Mouse (Mus musculus) embryonic facial prominence, embryonic 11.5 days (tissue): ENCODE results near the gene C1qbp. TPM values are rescaled to one million over a fixed set of nuclear protein-coding genes. Genes with fewer than 3 reads are reported as not detected.

ENCODE experiments used
- ATAC-seq: fragments of 200-750 bp; cut with Nextera tagmentation; replicated peaks from 2 replicates; pipeline ENCODE4 v1.8.0; 2017; ENCODE audit warnings: low read depth; ENCODE audit not compliant: insufficient number of reproducible peaks, low FRiP score, low TSS enrichment
- DNase-seq: peaks from one replicate; pipeline ENCODE4 v3.0.0-alpha.2; 2015; ENCODE audit warnings: low spot score
- H3K27ac ChIP-seq: fragments of 300-500 bp; sonication (generic); replicated peaks from 2 replicates; pipeline ENCODE4 v1.5.1; 2014; ENCODE audit warnings: mild to moderate bottlenecking, low read depth, low read length, control low read depth
- H3K27me3 ChIP-seq: fragments of 300-500 bp; sonication (generic); 2 replicates; pipeline ENCODE4 v1.6.1; 2014; ENCODE audit warnings: mild to moderate bottlenecking, low read length, moderate library complexity, mixed read lengths; ENCODE audit not compliant: control insufficient read depth, insufficient read depth
- H3K36me3 ChIP-seq: fragments of 300-500 bp; sonication (generic); replicated peaks from 2 replicates; pipeline ENCODE4 v1.6.1; 2014; ENCODE audit warnings: low read depth, mild to moderate bottlenecking, low read length, moderate library complexity, mixed read lengths; ENCODE audit not compliant: control insufficient read depth, insufficient read depth
- H3K4me1 ChIP-seq: fragments of 300-500 bp; sonication (generic); 2 replicates; pipeline ENCODE4 v1.6.1; 2014; ENCODE audit warnings: low read length, mixed read lengths; ENCODE audit not compliant: control insufficient read depth, insufficient read depth
- H3K4me2 ChIP-seq: fragments of 300-500 bp; sonication (generic); 2 replicates; pipeline ENCODE4 v1.6.1; 2014; ENCODE audit warnings: low read depth, mild to moderate bottlenecking, control low read depth, low read length, moderate library complexity
- H3K4me3 ChIP-seq: fragments of 300-500 bp; sonication (generic); 2 replicates; pipeline ENCODE4 v1.5.1; 2014; ENCODE audit warnings: low read depth, low read length, control low read depth
- H3K9ac ChIP-seq: fragments of 300-500 bp; sonication (generic); replicated peaks from 2 replicates; pipeline ENCODE4 v1.6.1; 2014; ENCODE audit warnings: mild to moderate bottlenecking, control low read depth, low read length
- H3K9me3 ChIP-seq: fragments of 300-500 bp; sonication (generic); replicated peaks from 2 replicates; pipeline ENCODE4 v1.6.1; 2016; ENCODE audit warnings: mild to moderate bottlenecking, low read length, inconsistent platforms, mixed read lengths; ENCODE audit not compliant: control insufficient read depth
- WGBS: fragments of 180-500 bp; shearing (Covaris S2); extraction: QIAGEN DNeasy Blood & Tissue Kit; methylation state at CpG from one replicate; pipeline ENCODE4 v1.1.7; 2014; 5-methylcytosine and 5-hydroxymethylcytosine counted together
- polyA plus RNA-seq: library from polyadenylated mRNA; unstranded; fragments of >200 nt; fragmentation: Nextera tagmentation; extraction: Ambion mirVana; gene quantifications from 2 replicates; pipeline ENCODE4 v1.2.1, GENCODE M21; 2014

The C1qbp gene
- polyA plus RNA-seq, 1 experiment from 2014 or later, result 274 TPM

DNA sequence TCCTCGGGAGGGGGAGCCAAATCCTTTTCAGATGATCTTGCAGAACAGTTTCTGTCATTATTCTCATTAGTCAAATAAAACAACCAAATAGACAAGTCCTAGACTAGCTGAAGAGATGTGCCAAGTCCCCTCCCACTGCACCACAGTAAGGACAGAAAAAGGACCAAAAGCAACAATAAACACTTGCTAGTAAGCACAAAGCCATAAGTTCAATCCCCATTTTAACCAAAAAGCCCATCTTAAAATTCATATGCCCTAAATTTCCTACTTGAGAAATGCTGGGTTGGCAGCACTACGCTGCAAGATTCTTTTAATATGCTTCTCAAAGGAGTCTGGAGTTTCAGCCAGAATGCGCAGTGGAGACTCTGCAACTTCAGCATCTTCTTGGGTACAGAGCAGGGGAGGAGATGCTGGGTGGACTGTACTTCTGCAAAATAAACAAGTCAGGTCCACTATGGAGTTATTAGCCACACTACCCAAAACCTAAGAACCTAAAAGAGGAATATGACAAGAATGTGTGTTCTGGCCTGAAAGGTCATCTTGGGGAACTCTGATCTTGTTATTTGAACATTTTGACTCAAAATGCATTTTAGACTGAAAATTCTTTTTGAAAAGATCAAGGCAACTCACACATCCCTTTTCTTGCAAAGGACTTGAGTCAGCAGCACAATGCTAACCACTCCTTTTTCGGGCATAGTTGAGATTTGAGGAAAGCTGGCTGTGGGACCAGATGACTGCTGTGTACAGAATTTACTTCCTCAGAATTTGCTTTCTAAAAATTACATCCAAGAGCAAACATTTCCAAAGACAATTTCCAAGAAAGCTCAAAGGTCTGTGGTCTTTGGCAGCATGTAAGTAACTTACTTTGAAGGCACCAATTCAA is 37.6 kb downstream of the C1qbp start:
- H3K4me3 ChIP-seq, result no peak overlapping the region
- H3K9me3 ChIP-seq, result no peaks in the 10 kb centered on the region
- ATAC-seq (no peak), DNase-seq (no peak)
- H3K4me1 ChIP-seq, result no peaks in the 10 kb centered on the region
- H3K27me3 ChIP-seq, result no peaks in the 10 kb centered on the region
- H3K36me3 ChIP-seq, result peaks cover 16% of the 10 kb centered on the region
- H3K9ac ChIP-seq, result no peak overlapping the region
- no peak overlapping the region for H3K27ac ChIP-seq
- 89% methylated on average over 4 of the region's 4 CpGs for WGBS
- no peak overlapping the region for H3K4me2 ChIP-seq

DNA sequence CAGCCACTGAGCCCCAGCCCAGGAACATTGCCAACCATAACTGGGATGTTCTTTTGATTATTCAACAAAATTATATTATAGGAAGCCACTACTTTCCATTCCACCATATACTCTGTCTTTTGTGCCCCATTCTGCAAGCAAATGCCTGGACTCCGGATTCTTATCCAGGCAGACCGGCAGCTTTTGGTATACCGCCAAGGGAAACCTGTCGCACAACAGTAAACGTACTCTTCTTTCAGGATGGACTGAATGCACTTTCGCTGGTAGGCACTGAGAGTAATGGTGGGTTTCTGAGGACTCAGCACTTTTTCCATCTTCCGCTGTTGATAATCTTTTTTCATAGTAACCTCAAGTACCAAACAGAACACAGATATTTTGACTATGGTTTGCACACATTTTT is 39.2 kb downstream of the C1qbp start:
- Histone ChIP-seq H3K36me3 (peaks cover 16% of the 10 kb centered on the region), H3K9me3 (no peaks in the 10 kb centered on the region), H3K9ac (no peak overlapping the region), H3K27me3 (no peaks in the 10 kb centered on the region), H3K4me3 (no peak overlapping the region), H3K4me2 (no peak overlapping the region), H3K4me1 (no peaks in the 10 kb centered on the region), H3K27ac (no peak overlapping the region)
- no peak for ATAC-seq
- WGBS, result 96% methylated on average over 7 of the region's 7 CpGs
- no peak for DNase-seq

DNA sequence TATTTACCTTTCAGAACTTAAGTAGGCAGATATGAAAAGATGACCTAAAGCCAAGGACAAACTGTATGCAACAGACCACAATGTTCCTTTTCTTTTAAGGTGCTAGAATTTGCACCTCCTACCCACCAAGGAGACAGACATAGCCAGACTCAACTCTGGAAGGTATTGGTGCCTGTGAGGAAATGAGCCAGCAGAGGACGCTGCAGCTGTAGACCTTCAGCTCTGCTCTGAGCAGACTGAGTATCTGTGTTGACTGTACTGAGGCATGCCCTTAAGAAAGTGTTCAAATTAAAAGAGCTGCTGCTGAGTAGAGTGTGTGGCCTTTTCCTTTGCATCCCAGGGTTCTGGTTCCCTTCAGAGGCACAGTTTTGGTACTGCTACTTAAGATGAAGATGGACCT is 40.2 kb downstream of the C1qbp start:
- H3K4me1 ChIP-seq, result no peaks in the 10 kb centered on the region
- no peak for ATAC-seq
- WGBS, result 64% methylated on average over 1 of the region's 1 CpGs
- H3K27ac ChIP-seq, result no peak overlapping the region
- no peak overlapping the region for H3K9ac ChIP-seq
- no peak for DNase-seq
- no peaks in the 10 kb centered on the region for H3K27me3 ChIP-seq
- no peak overlapping the region for H3K4me2 ChIP-seq
- H3K36me3 ChIP-seq, result peaks cover 18% of the 10 kb centered on the region
- no peaks in the 10 kb centered on the region for H3K9me3 ChIP-seq
- H3K4me3 ChIP-seq, result no peak overlapping the region

DNA sequence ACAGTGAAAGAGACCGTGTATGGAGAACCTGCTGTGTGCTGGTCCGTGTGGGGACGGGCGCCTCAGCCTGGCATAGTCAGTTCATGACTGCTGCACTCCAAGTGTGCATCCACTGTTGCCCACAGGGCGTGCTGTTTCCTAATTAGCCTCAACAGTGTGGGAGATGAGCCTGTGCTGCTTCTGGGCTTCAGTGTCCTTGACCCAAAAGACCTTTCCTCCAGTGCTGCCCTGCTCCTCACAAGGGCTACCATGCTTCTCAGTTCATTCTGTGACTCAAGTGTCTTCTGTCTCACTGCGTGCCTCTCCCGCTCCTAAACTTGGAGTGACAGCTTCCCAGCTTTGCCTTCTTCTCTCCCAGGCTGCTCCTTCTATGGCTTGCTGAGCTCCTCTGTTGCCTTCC is 47.5 kb downstream of the C1qbp start:
- no peak overlapping the region for H3K27ac ChIP-seq
- H3K9me3 ChIP-seq, result no peaks in the 10 kb centered on the region
- H3K4me3 ChIP-seq, result no peak overlapping the region
- H3K9ac ChIP-seq, result no peak overlapping the region
- DNase-seq (no peak), ATAC-seq (no peak)
- H3K27me3 ChIP-seq, result no peaks in the 10 kb centered on the region
- no peaks in the 10 kb centered on the region for H3K4me1 ChIP-seq
- no peak overlapping the region for H3K4me2 ChIP-seq
- 91% methylated on average over 7 of the region's 7 CpGs for WGBS
- peaks cover 5% of the 10 kb centered on the region; the same call in 1 of the 2 replicates for H3K36me3 ChIP-seq

DNA sequence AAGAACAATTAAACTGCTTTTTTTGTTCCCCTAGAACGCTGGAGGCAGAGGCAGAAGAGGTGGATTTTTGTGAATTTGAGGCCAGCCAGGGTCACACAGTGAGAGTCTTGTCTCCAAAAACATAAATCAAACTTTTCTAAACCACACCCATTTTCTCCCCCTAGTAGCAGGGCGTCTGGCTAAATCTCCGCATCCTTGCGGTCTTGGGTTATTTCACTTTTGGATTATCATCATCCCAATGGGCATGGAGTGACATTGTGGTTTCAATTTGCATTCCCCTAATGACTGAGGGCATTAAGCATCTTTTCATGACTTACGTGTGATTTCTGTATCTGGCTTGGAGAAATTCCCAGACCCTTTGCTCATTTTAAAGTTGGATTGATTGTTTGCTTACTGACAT is 51.4 kb downstream of the C1qbp start:
- H3K36me3 ChIP-seq, result peaks cover 3% of the 10 kb centered on the region; the same call in 1 of the 2 replicates
- no peak for ATAC-seq
- DNase-seq, result no peak
- H3K4me1 ChIP-seq, result no peaks in the 10 kb centered on the region
- H3K9me3 ChIP-seq, result no peaks in the 10 kb centered on the region
- H3K27ac ChIP-seq, result no peak overlapping the region
- WGBS, result 90% methylated on average over 5 of the region's 5 CpGs
- H3K4me2 ChIP-seq, result no peak overlapping the region
- no peak overlapping the region for H3K4me3 ChIP-seq
- H3K9ac ChIP-seq, result no peak overlapping the region
- H3K27me3 ChIP-seq, result no peaks in the 10 kb centered on the region

Other genes with a start within 250 kb of the C1qbp start
- gene Zfp3, start 218.8 kb downstream of the C1qbp start, polyA plus RNA-seq, result 6.7 and 7.3 TPM in 2 replicates
- gene Scimp, start 170.4 kb downstream of the C1qbp start, polyA plus RNA-seq, result not detected in 2 replicates
- 36.2 and 36.6 TPM in 2 replicates for gene Rabep1, start 138.2 kb downstream of the C1qbp start, polyA plus RNA-seq
- gene Nup88, start 13.1 kb downstream of the C1qbp start, polyA plus RNA-seq, result 187 and 193 TPM in 2 replicates
- 62.5 and 82.5 TPM in 2 replicates for gene Rpain, start 12.8 kb downstream of the C1qbp start, polyA plus RNA-seq
- gene Dhx33, start 21.4 kb upstream of the C1qbp start, polyA plus RNA-seq, result 24.8 and 25.5 TPM in 2 replicates
- 58.8 and 64.9 TPM in 2 replicates for gene Mis12, start 36.6 kb upstream of the C1qbp start, polyA plus RNA-seq
- gene Derl2, start 36.8 kb upstream of the C1qbp start, polyA plus RNA-seq, result 43.3 and 47.7 TPM in 2 replicates
- 82.8 and 92.3 TPM in 2 replicates for gene 6330403K07Rik, start 50.5 kb upstream of the C1qbp start, polyA plus RNA-seq
- not detected in 2 replicates for gene Nlrp1a, start 161.7 kb upstream of the C1qbp start, polyA plus RNA-seq
- gene Nlrp1b, start 247.7 kb upstream of the C1qbp start, polyA plus RNA-seq, result not detected in 2 replicates